Mouse (Mus musculus) intestine, embryonic 16.5 days (tissue): ENCODE measurements around the gene Rgs16. TPM values are rescaled to one million over a fixed set of nuclear protein-coding genes. Genes with fewer than 3 reads are reported as not detected.

Experiments used
- ATAC-seq: fragments of 200-750 bp; cut with Nextera tagmentation; 2 replicates; pipeline ENCODE4 v1.8.0; 2017; ENCODE audit warnings: moderate TSS enrichment, moderate library complexity
- H3K27ac ChIP-seq: fragments of 300-500 bp; sonication (generic); 2 replicates; pipeline ENCODE4 v1.5.1; 2014; ENCODE audit warnings: mild to moderate bottlenecking, low read length
- H3K27me3 ChIP-seq: fragments of 300-500 bp; sonication (generic); replicated peaks from 2 replicates; pipeline ENCODE4 v1.6.1; 2014; ENCODE audit warnings: low read length, control low read depth, mixed read lengths; ENCODE audit not compliant: control insufficient read depth, insufficient read depth
- H3K36me3 ChIP-seq: fragments of 300-500 bp; sonication (generic); 2 replicates; pipeline ENCODE4 v1.6.1; 2014; ENCODE audit warnings: low read length, control low read depth; ENCODE audit not compliant: control insufficient read depth, insufficient read depth
- H3K4me1 ChIP-seq: fragments of 300-500 bp; sonication (generic); 2 replicates; pipeline ENCODE4 v1.6.1; 2014; ENCODE audit warnings: low read length, control low read depth, mixed read lengths; ENCODE audit not compliant: control insufficient read depth, insufficient read depth
- H3K4me2 ChIP-seq: fragments of 300-500 bp; sonication (generic); 2 replicates; pipeline ENCODE4 v1.6.1; 2014; ENCODE audit warnings: low read depth, low read length, control low read depth
- H3K4me3 ChIP-seq: fragments of 300-500 bp; sonication (generic); 2 replicates; pipeline ENCODE4 v1.5.1; 2014; ENCODE audit warnings: mild to moderate bottlenecking, low read length
- H3K9ac ChIP-seq: fragments of 300-500 bp; sonication (generic); 2 replicates; pipeline ENCODE4 v1.6.1; 2014; ENCODE audit warnings: low read depth, low read length
- H3K9me3 ChIP-seq: fragments of 300-500 bp; sonication (generic); 2 replicates; pipeline ENCODE4 v1.6.1; 2016; ENCODE audit warnings: low read length, control low read depth; ENCODE audit not compliant: control insufficient read depth
- WGBS: fragments of 180-500 bp; shearing (Covaris S2); extraction: QIAGEN DNeasy Blood & Tissue Kit; methylation state at CpG from one replicate; pipeline ENCODE4 v1.1.7; 2014; 5-methylcytosine and 5-hydroxymethylcytosine counted together
- polyA plus RNA-seq: library from polyadenylated mRNA; unstranded; fragments of >200 nt; fragmentation: Nextera tagmentation; extraction: Ambion mirVana; gene quantifications from 2 replicates; pipeline ENCODE4 v1.2.1, GENCODE M21; 2015

Rgs16 gene
- polyA plus RNA-seq, result 5.0 and 5.3 TPM in 2 replicates

GRCm38 (mm10) chr1:153740145-153740544 is at the start of gene Rgs16:
Rgs16 (plus strand) TSS chr1:153740349.
- Histone ChIP-seq H3K9me3 (no peaks in the 10 kb centered on the region), H3K36me3 (no peaks in the 10 kb centered on the region), H3K27me3 (peaks cover 23% of the 10 kb centered on the region), H3K4me1 (peaks cover 3% of the 10 kb centered on the region; the same call in 1 of the 2 replicates), H3K4me3 (peak within 1 kb of the TSS; percentile 49), H3K9ac (peak within 1 kb of the TSS; percentile 57), H3K27ac (no peak within 1 kb of the TSS), H3K4me2 (peak within 1 kb of the TSS; percentile 76)
- ATAC-seq, result peak; percentile 82
- under 1% methylated on average over 28 of the region's 28 CpGs for WGBS

- Histone ChIP-seq H3K9me3 (no peaks in the 10 kb centered on the region), H3K4me1 (peaks cover 4% of the 10 kb centered on the region; the same call in 1 of the 2 replicates), H3K9ac (no peak overlapping the region), H3K27me3 (no peaks in the 10 kb centered on the region), H3K27ac (no peak overlapping the region), H3K4me2 (no peak overlapping the region), H3K4me3 (no peak overlapping the region), H3K36me3 (no peaks in the 10 kb centered on the region)
- ATAC-seq, result no peak
- WGBS, result 82% methylated on average over 6 of the region's 6 CpGs
Measured at GRCm38 (mm10) chr1:153692526-153692925, 47.6 kb upstream of the Rgs16 start.

- WGBS, result 66% methylated on average over 6 of the region's 6 CpGs
- no peak for ATAC-seq
- H3K9me3 ChIP-seq, result no peaks in the 10 kb centered on the region
Measured at GRCm38 (mm10) chr1:153694372-153695120, 45.6 kb upstream of the Rgs16 start.

GRCm38 (mm10) chr1:153695398-153695797 is 44.8 kb upstream of the Rgs16 start:
- no peaks in the 10 kb centered on the region for H3K36me3 ChIP-seq
- no peaks in the 10 kb centered on the region for H3K27me3 ChIP-seq
- H3K4me1 ChIP-seq, result peaks cover 4% of the 10 kb centered on the region; the same call in 1 of the 2 replicates
- H3K4me2 ChIP-seq, result no peak overlapping the region
- no peak overlapping the region for H3K4me3 ChIP-seq
- H3K27ac ChIP-seq, result no peak overlapping the region
- no peak for ATAC-seq
- 90% methylated on average over 10 of the region's 10 CpGs for WGBS
- no peaks in the 10 kb centered on the region for H3K9me3 ChIP-seq
- no peak overlapping the region for H3K9ac ChIP-seq

More at GRCm38 (mm10) chr1:153694372-153695120, 45.6 kb upstream of the Rgs16 start:
- Histone ChIP-seq H3K4me3 (no peak overlapping the region), H3K4me1 (peaks cover 4% of the 10 kb centered on the region; the same call in 1 of the 2 replicates), H3K36me3 (no peaks in the 10 kb centered on the region), H3K9ac (no peak overlapping the region), H3K4me2 (no peak overlapping the region), H3K27me3 (no peaks in the 10 kb centered on the region), H3K27ac (no peak overlapping the region)

- WGBS, result 92% methylated on average over 11 of the region's 11 CpGs
- Histone ChIP-seq H3K36me3 (no peaks in the 10 kb centered on the region), H3K27me3 (no peaks in the 10 kb centered on the region), H3K4me2 (no peak overlapping the region), H3K9ac (no peak overlapping the region), H3K9me3 (no peaks in the 10 kb centered on the region), H3K4me1 (peaks cover 4% of the 10 kb centered on the region; the same call in 1 of the 2 replicates), H3K27ac (no peak overlapping the region), H3K4me3 (no peak overlapping the region)
- no peak for ATAC-seq
Measured at GRCm38 (mm10) chr1:153696093-153696492, 44.1 kb upstream of the Rgs16 start.

- H3K9me3 ChIP-seq, result no peaks in the 10 kb centered on the region
- no peak overlapping the region for H3K9ac ChIP-seq
- H3K4me1 ChIP-seq, result peaks cover 4% of the 10 kb centered on the region; the same call in 1 of the 2 replicates
- 90% methylated on average over 4 of the region's 4 CpGs for WGBS
- H3K4me2 ChIP-seq, result no peak overlapping the region
- H3K4me3 ChIP-seq, result no peak overlapping the region
- ATAC-seq, result no peak
- no peaks in the 10 kb centered on the region for H3K36me3 ChIP-seq
- H3K27me3 ChIP-seq, result no peaks in the 10 kb centered on the region
- no peak overlapping the region for H3K27ac ChIP-seq
Measured at GRCm38 (mm10) chr1:153696541-153696940, 43.6 kb upstream of the Rgs16 start.

- Histone ChIP-seq H3K27me3 (no peaks in the 10 kb centered on the region), H3K4me1 (peaks cover 4% of the 10 kb centered on the region; the same call in 1 of the 2 replicates), H3K27ac (no peak overlapping the region), H3K4me2 (no peak overlapping the region), H3K9ac (no peak overlapping the region), H3K9me3 (no peaks in the 10 kb centered on the region), H3K36me3 (no peaks in the 10 kb centered on the region), H3K4me3 (no peak overlapping the region)
- ATAC-seq, result no peak
- WGBS, result 72% methylated on average over 16 of the region's 16 CpGs
Measured at GRCm38 (mm10) chr1:153697581-153698251, 42.4 kb upstream of the Rgs16 start.

- no peak overlapping the region for H3K9ac ChIP-seq
- H3K27me3 ChIP-seq, result no peaks in the 10 kb centered on the region
- H3K36me3 ChIP-seq, result no peaks in the 10 kb centered on the region
- WGBS, result 79% methylated on average over 7 of the region's 7 CpGs
- H3K4me3 ChIP-seq, result no peak overlapping the region
- no peak overlapping the region for H3K4me2 ChIP-seq
- H3K4me1 ChIP-seq, result peaks cover 4% of the 10 kb centered on the region; the same call in 1 of the 2 replicates
- no peak overlapping the region for H3K27ac ChIP-seq
- ATAC-seq, result no peak
- no peaks in the 10 kb centered on the region for H3K9me3 ChIP-seq
Measured at GRCm38 (mm10) chr1:153698311-153699084, 41.7 kb upstream of the Rgs16 start.
